Mouse (Mus musculus) heart, embryonic 11.5 days (tissue): ENCODE results near the gene Rplp0. TPM values are rescaled to one million over a fixed set of nuclear protein-coding genes. Genes with fewer than 3 reads are reported as not detected.

ENCODE experiments used
- ATAC-seq: fragments of 200-750 bp; cut with Nextera tagmentation; replicated peaks from 2 replicates; pipeline ENCODE4 v1.8.0; 2017; ENCODE audit warnings: moderate library complexity; ENCODE audit not compliant: insufficient number of reproducible peaks, low FRiP score, low TSS enrichment
- H3K27ac ChIP-seq: fragments of 300-500 bp; sonication (generic); 2 replicates; pipeline ENCODE4 v1.5.1; 2014; ENCODE audit warnings: mild to moderate bottlenecking, low read depth, low read length
- H3K27me3 ChIP-seq: fragments of 300-500 bp; sonication (generic); 2 replicates; pipeline ENCODE4 v1.6.1; 2014; ENCODE audit warnings: mild to moderate bottlenecking, low read length, mixed read lengths; ENCODE audit not compliant: control insufficient read depth, insufficient read depth
- H3K36me3 ChIP-seq: fragments of 300-500 bp; sonication (generic); 2 replicates; pipeline ENCODE4 v1.6.1; 2014; ENCODE audit warnings: mild to moderate bottlenecking, low read length, moderate library complexity, mixed read lengths; ENCODE audit not compliant: control insufficient read depth, insufficient read depth
- H3K4me1 ChIP-seq: fragments of 300-500 bp; sonication (generic); 2 replicates; pipeline ENCODE4 v1.6.1; 2014; ENCODE audit warnings: low read length; ENCODE audit not compliant: control insufficient read depth, insufficient read depth
- H3K4me2 ChIP-seq: fragments of 300-500 bp; sonication (generic); 2 replicates; pipeline ENCODE4 v1.6.1; 2014; ENCODE audit warnings: mild to moderate bottlenecking, moderate library complexity
- H3K4me3 ChIP-seq: fragments of 300-500 bp; sonication (generic); 2 replicates; pipeline ENCODE4 v1.5.1; 2014; ENCODE audit warnings: low read depth, low read length
- H3K9ac ChIP-seq: fragments of 300-500 bp; sonication (generic); 2 replicates; pipeline ENCODE4 v1.6.1; 2014; ENCODE audit warnings: mild to moderate bottlenecking, low read depth, low read length, moderate library complexity
- H3K9me3 ChIP-seq: fragments of 300-500 bp; sonication (generic); replicated peaks from 2 replicates; pipeline ENCODE4 v1.6.1; 2016; ENCODE audit warnings: low read length; ENCODE audit not compliant: control insufficient read depth
- WGBS: fragments of 180-500 bp; shearing (Covaris S2); extraction: QIAGEN DNeasy Blood & Tissue Kit; methylation state at CpG from one replicate; pipeline ENCODE4 v1.1.7; 2014; ENCODE audit not compliant: insufficient replicate concordance; 5-methylcytosine and 5-hydroxymethylcytosine counted together
- microRNA-seq: library from miRNA; unstranded; fragments of <30 nt; microRNA quantifications from one replicate; pipeline ENCODE4, GENCODE M21; 2016; ENCODE audit warnings: borderline number of aligned reads
- polyA plus RNA-seq: library from polyadenylated mRNA; unstranded; fragments of >200 nt; fragmentation: Nextera tagmentation; extraction: Ambion mirVana; gene quantifications from 2 replicates; pipeline ENCODE4 v1.2.1, GENCODE M21; 2014

Rplp0 gene
- polyA plus RNA-seq, 1 experiment from 2014 or later, result 1,275 TPM

- no peak for ATAC-seq
- Histone ChIP-seq H3K36me3 (peaks cover 60% of the 10 kb centered on the region), H3K4me3 (no peak overlapping the region), H3K4me2 (no peak overlapping the region), H3K9ac (no peak overlapping the region), H3K27me3 (no peaks in the 10 kb centered on the region), H3K4me1 (no peaks in the 10 kb centered on the region; the same call in 1 of the 2 replicates), H3K9me3 (no peaks in the 10 kb centered on the region), H3K27ac (no peak overlapping the region)
- WGBS, result 95% methylated on average over 2 of the region's 2 CpGs
Observed at GRCm38 (mm10) chr5:115591506-115591905, 32.2 kb downstream of the Rplp0 start.

GRCm38 (mm10) chr5:115603561-115603960 is 44.3 kb downstream of the Rplp0 start:
- no peaks in the 10 kb centered on the region for H3K27me3 ChIP-seq
- H3K4me1 ChIP-seq, result no peaks in the 10 kb centered on the region
- H3K9ac ChIP-seq, result no peak overlapping the region
- no peak overlapping the region for H3K4me3 ChIP-seq
- no peak for ATAC-seq
- H3K27ac ChIP-seq, result no peak overlapping the region
- H3K36me3 ChIP-seq, result peaks cover 60% of the 10 kb centered on the region
- H3K9me3 ChIP-seq, result no peaks in the 10 kb centered on the region
- 92% methylated on average over 6 of the region's 6 CpGs for WGBS
- no peak overlapping the region for H3K4me2 ChIP-seq

GRCm38 (mm10) chr5:115611566-115611965 is 52.3 kb downstream of the Rplp0 start:
- Histone ChIP-seq H3K27me3 (no peaks in the 10 kb centered on the region), H3K36me3 (peaks cover 67% of the 10 kb centered on the region), H3K27ac (peak overlapping the region; percentile 29; the same call in 1 of the 2 replicates), H3K4me3 (no peak overlapping the region), H3K4me1 (no peaks in the 10 kb centered on the region), H3K4me2 (no peak overlapping the region), H3K9me3 (no peaks in the 10 kb centered on the region), H3K9ac (no peak overlapping the region)
- peak; percentile 38; the same call in 1 of the 2 replicates for ATAC-seq
- WGBS, result 90% methylated on average over 11 of the region's 11 CpGs

Small RNA genes within 50 kb of the gene (microRNA-seq; reads per million reads assigned to microRNA genes)
- 0.41 reads per million for gene Mir7029

Other genes starting within 250 kb of the Rplp0 start
- 140 and 149 TPM in 2 replicates for gene Srsf9, start 232.3 kb upstream of the Rplp0 start, polyA plus RNA-seq
- 27.0 and 31.0 TPM in 2 replicates for gene Gatc, start 218.3 kb upstream of the Rplp0 start, polyA plus RNA-seq
- gene Triap1, start 218.2 kb upstream of the Rplp0 start, polyA plus RNA-seq, result 40.4 and 43.9 TPM in 2 replicates
- gene Cox6a1, start 210.5 kb upstream of the Rplp0 start, polyA plus RNA-seq, result 1,289 and 1,331 TPM in 2 replicates
- 7.6 and 9.4 TPM in 2 replicates for gene Msi1, start 129.9 kb upstream of the Rplp0 start, polyA plus RNA-seq
- gene Pla2g1b, start 93.2 kb upstream of the Rplp0 start, polyA plus RNA-seq, result 1.0 and 1.2 TPM in 2 replicates
- 15.8 and 19.2 TPM in 2 replicates for gene Sirt4, start 74.7 kb upstream of the Rplp0 start, polyA plus RNA-seq
- 11.7 and 14.4 TPM in 2 replicates for gene Pxn, start 52.8 kb upstream of the Rplp0 start, polyA plus RNA-seq
- gene Gcn1l1, start 5.8 kb downstream of the Rplp0 start, polyA plus RNA-seq, result 29.7 and 33.5 TPM in 2 replicates
- 19.2 and 20.1 TPM in 2 replicates for gene Rab35, start 72.4 kb downstream of the Rplp0 start, polyA plus RNA-seq
- 4.4 and 6.6 TPM in 2 replicates for gene Bicdl1, start 172.2 kb downstream of the Rplp0 start, polyA plus RNA-seq